Mouse (Mus musculus) liver, adult (tissue): Measurements from ENCODE around the gene Cdk17.

ENCODE experiments used
- GATA4 ChIP-seq: IDR thresholded peaks from 2 replicates; pipeline ENCODE4 v1.6.1; 2014; ENCODE audit warnings: mild to moderate bottlenecking, low read length; ENCODE audit not compliant: insufficient replicate concordance

Gene Cdk17

DNA sequence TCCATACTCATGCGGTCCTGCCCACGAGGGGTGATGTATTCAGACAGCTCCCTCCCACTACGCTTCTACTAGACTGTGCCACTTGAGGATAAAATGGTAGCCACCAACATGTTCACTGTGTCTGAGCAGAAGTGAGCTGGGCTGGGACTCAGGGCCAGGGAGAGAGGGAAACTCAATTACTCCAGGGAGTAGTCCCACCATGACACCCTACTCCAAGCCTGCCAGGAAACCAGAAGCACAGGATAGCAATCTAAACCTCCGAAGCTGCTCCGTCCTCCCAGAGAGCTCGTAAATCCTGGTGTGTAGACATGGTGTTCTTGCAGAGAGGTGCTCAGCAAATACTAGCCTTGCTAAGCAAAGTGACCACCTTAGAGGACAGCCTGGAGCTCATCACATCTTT is 92.5 kb downstream of the Cdk17 start:
- TF ChIP-seq GATA4 = no peak

DNA sequence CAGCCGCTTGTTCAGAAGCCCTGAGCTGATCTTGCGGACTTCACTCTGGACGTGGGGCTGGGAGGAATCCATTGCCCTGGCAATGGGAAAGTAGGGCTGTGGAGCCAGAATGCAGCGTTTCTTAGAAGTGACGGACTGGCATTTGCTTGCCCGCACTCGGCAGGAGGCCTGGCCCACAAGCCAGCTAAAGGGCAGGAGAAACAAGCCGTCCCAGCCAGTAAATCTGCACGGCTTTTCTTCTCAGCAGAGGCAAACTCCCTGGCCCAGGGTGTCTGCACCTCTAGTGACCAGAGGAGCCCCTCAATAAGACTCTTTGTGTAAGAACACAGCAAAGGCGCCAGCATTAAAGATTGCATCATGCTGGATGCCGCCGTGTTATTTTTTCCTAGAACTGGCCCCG is 94.6 kb downstream of the Cdk17 start:
- TF ChIP-seq GATA4 = no peak

- TF ChIP-seq GATA4 = no peak
These were observed 99.2 kb downstream of the Cdk17 start for GRCm38 (mm10) chr10:93259826-93260225.

- TF ChIP-seq GATA4 = no peak; the same call in 1 of the 2 replicates
These were observed 100.7 kb downstream of the Cdk17 start for GRCm38 (mm10) chr10:93261132-93261980.

DNA sequence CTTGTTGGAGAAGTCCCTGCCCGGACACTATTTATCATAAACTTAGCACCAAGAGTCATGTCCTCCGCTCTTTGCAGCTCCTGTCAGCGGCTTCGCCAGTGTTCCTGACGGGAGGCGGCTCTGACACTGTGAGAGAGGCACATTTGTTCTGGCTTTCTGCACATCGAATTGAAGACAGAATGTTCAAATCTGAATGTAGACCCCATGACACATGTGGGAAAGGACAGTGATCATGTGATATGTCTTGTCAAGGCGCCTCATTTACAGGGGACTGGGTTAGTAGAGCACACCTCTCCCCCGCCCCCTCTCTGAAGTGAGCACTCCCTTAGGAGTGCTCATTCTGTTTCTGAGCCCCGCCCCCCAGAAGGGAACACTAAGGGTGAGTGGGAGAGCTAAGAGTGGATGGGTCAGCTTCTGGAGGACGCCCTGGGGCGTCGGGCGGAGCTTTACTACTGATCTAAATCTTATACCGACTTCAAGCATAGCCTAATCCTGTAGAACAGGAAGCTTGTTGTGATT is 101.4 kb downstream of the Cdk17 start:
- no peak for TF ChIP-seq GATA4

- no peak for TF ChIP-seq GATA4
These were observed 102.8 kb downstream of the Cdk17 start for GRCm38 (mm10) chr10:93263431-93263830.

DNA sequence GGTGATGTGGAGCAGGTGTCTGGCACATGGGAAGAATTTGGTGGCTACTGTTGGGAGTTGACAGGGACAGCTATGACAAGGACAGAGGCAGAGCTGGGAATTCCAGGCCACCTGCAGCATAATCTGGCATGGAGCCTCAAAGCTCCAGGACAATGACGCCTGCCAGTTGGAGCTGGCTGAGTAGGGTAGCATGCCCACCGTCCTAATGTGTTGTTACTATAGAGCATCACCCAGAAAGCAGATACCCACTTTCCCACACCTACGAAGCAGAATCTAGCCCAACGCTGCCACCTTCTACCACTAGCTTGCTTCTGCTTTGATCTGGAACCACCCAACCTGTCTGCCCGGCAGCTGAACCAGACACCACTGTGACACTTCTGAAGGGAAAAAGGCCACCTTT is 103.3 kb downstream of the Cdk17 start:
- no peak for TF ChIP-seq GATA4

DNA sequence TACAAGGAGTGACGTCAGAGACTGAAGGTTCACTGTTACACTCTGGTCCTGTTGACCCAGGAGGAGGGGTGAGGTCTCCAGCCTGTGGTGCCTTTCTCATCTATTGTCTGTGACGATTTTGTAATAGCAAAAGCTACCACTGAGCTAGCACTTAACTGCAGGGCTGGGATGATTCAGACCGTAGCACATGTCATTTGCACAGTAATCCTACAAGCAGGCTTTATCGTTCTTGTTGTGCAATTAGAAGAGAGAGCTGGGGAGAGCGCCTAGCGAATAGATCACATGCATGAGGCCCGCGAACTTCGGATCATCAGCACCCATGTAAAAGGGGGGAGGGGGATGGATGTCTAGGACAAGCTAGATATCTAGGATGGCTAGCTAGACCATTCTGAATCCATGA is 105.2 kb downstream of the Cdk17 start:
- TF ChIP-seq GATA4 = no peak

DNA sequence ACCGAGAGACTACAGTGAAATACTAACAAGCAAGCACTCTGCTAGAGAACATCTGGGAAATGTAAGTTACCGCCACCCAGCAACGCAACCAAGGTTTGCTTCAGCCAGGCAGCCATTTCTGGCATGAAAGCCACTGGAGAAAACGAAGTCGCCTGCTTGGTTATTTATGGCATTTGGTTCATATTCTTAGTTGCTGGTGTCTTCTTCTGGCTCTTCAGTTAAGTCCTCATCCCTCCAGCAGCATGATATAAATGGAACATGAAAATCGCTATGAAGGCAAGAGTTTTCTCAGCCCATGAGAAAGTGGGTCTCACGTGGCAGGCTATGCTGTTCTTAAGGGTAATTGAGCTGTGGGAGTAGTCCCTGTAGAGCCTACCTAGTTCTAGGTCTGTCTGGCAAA is 105.8 kb downstream of the Cdk17 start:
- TF ChIP-seq GATA4 = no peak

- no peak for TF ChIP-seq GATA4
These were observed 106.8 kb downstream of the Cdk17 start for GRCm38 (mm10) chr10:93267509-93267908.

DNA sequence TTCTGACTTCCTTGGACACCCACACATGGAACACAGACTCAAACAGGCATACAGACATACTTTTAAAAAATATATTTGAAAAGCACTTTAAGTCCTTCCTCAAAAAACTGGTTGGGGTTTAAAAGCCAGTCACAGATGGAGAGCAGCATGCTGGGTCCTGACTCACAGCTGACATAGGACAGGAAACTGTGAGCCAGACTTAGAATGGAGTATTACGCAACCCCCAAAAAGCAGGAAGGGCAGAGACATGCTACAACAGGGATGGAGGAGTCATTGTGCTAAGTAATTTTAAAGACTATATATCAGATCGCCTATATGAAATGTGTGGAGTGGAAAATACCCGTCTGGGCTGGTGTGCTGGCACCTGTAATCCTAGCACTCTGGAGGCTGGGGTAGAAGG is 107.7 kb downstream of the Cdk17 start:
- TF ChIP-seq GATA4 = no peak

GRCm38 (mm10) chr10:93269744-93270143 is 109.1 kb downstream of the Cdk17 start:
- no peak for TF ChIP-seq GATA4

- no peak for TF ChIP-seq GATA4
These were observed 110.3 kb downstream of the Cdk17 start for GRCm38 (mm10) chr10:93270889-93271460.

- TF ChIP-seq GATA4 = no peak
These were observed 111.2 kb downstream of the Cdk17 start for GRCm38 (mm10) chr10:93271831-93272230.

- TF ChIP-seq GATA4 = no peak
These were observed 112.6 kb downstream of the Cdk17 start for GRCm38 (mm10) chr10:93272986-93273982.
